Mouse (Mus musculus): Measurements from ENCODE around the gene Gm21317.
"Not testable (repeated sequence)": the region's sequence is repeated elsewhere in the genome, so short reads cannot be mapped to it uniquely, and the experiment has no call there.

Gm21317 gene

GRCm38 (mm10) chrY:82224927-82225326 lies at the start of gene Gm21317:
Gm21317 (plus strand) TSS chrY:82225227.
- DNase-seq, result not testable (repeated sequence)

All from cerebellum, adult 8-10 months (tissue).